Mouse (Mus musculus): ENCODE results near the gene Rcor1.

Gene Rcor1

GRCm38 (mm10) chr12:111164310-111164751 lies 125.2 kb downstream of the Rcor1 start:
- DNase-seq (ENCODE audit: low spot score in 2 of 2): peak; percentile 84 to 87

- peak; percentile 48 to 72 for DNase-seq (ENCODE audit: low spot score in 2 of 2)
Measured at GRCm38 (mm10) chr12:111165146-111165812, 126.1 kb downstream of the Rcor1 start.

All from natural killer cell, adult 2 months (primary cell).